Mouse (Mus musculus): Measurements from ENCODE around the gene Atp6v0a1. TPM values are rescaled to one million over a fixed set of nuclear protein-coding genes. Genes with fewer than 3 reads are reported as not detected.

Gene Atp6v0a1
- total and polyA plus RNA-seq, 3 experiments: 14.1 to 63.4 (median 36.1) TPM

GRCm38 (mm10) chr11:100959826-100960225, 49.4 kb upstream of the Atp6v0a1 start:
- Histone ChIP-seq H3K4me1 (ENCODE audit: control insufficient read depth in 1 of 2, insufficient read depth in 2 of 2) (peaks cover 7 to 27% of the 10 kb centered on the region in 2 experiments), H3K9me3 (replicated peaks; ENCODE audit: low read length) (no peaks in the 10 kb centered on the region), H3K9ac (ENCODE audit: insufficient read depth, low read depth) (no peak overlapping the region), H3K27me3 (replicated peaks) (peaks cover 10% of the 10 kb centered on the region), H3K4me2 (ENCODE audit: insufficient read depth, low read depth, poor library complexity, severe bottlenecking) (no peak overlapping the region), H3K36me3 (replicated peaks in 1 of 2; ENCODE audit: control insufficient read depth in 1 of 2, insufficient read depth in 1 of 2, low read length in 1 of 2) (no peaks in the 10 kb centered on the region), H3K79me2 (replicated peaks; ENCODE audit: control insufficient read depth, extremely low read depth, insufficient read depth, poor library complexity, severe bottlenecking) (no peaks in the 10 kb centered on the region), H3K27ac (ENCODE audit: insufficient read depth, low read depth) (no peak overlapping the region), H3K4me3 (replicated peaks in 1 of 3; ENCODE audit: low read depth in 2 of 3, low read length in 2 of 3, poor library complexity in 1 of 3) (no peak overlapping the region)
- DNase-seq (ENCODE audit: extremely low read depth): no peak
- dilution Hi-C loops (cut with MboI; ENCODE audit: extremely low pct_ligation_motif_present, extremely low pct_unique_long_range_greater_than_20kb, low sequenced_read_pairs): no loop called here
- TF ChIP-seq SIN3A (IDR thresholded peaks at IDR 0.05; ENCODE audit: low read length) (0 out of 2 replicates have a peak, but pooled peaks have one; percentile 5), PAX5 (IDR thresholded peaks at IDR 0.05; ENCODE audit: low read length) (no peak)
- in situ Hi-C loops (cut with MboI; ENCODE audit: low pct_ligation_motif_present, low pct_unique_long_range_greater_than_20kb, low sequenced_read_pairs): loop anchor here (5.0 to 10.0 kb wide), 2 partner anchors 68 to 195 kb away; partner anchors contain the start of gene Hcrt

DNA sequence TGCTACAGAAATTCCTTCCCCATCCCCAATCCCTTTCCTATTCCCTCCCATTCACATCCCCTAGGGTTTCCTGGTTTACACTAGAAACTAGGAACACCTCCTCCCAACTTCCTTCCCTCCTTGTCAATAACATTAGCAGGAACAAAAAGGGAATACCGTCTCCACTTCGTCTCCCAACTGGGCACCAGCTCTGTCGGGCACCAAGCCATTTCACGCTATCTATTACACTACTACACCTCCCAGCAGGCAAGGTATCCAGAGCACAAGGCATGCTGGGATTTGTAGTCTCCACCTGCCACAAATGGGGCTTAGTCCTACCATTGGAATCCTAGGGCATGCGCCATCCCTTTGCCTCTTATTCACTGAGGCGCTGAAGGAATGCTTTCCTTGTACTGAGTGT, 48.7 kb upstream of the Atp6v0a1 start:
- in situ Hi-C loops (cut with MboI; ENCODE audit: low pct_ligation_motif_present, low pct_unique_long_range_greater_than_20kb, low sequenced_read_pairs) (no loop called here), dilution Hi-C loops (cut with MboI; ENCODE audit: extremely low pct_ligation_motif_present, extremely low pct_unique_long_range_greater_than_20kb, low sequenced_read_pairs) (no loop called here)
- peak; percentile 92 for TF ChIP-seq HCFC1 (IDR thresholded peaks at IDR 0.05; ENCODE audit: low read depth, low read length)
- peak; percentile 83; the same call in 1 of the 2 replicates for TF ChIP-seq KAT2A (IDR thresholded peaks at IDR 0.05; ENCODE audit: insufficient replicate concordance, low read length)
- TF ChIP-seq MXI1 (IDR thresholded peaks at IDR 0.05; ENCODE audit: low read depth, low read length): no peak
- TF ChIP-seq GABPA (IDR thresholded peaks at IDR 0.05; ENCODE audit: insufficient replicate concordance, low read depth, low read length): no peak; the same call in 1 of the 2 replicates
- TF ChIP-seq IRF4 (IDR thresholded peaks at IDR 0.05; ENCODE audit: low read depth, low read length): no peak
- Histone ChIP-seq H3K4me2 (ENCODE audit: insufficient read depth, low read depth, poor library complexity, severe bottlenecking) (no peak overlapping the region), H3K9ac (ENCODE audit: insufficient read depth, low read depth) (no peak overlapping the region), H3K9me3 (replicated peaks; ENCODE audit: low read length) (no peaks in the 10 kb centered on the region), H3K4me1 (ENCODE audit: control insufficient read depth in 1 of 2, insufficient read depth in 2 of 2) (peaks cover 8 to 27% of the 10 kb centered on the region in 2 experiments), H3K27ac (ENCODE audit: insufficient read depth, low read depth) (no peak overlapping the region), H3K4me3 (replicated peaks in 1 of 3; ENCODE audit: low read depth in 2 of 3, low read length in 2 of 3, poor library complexity in 1 of 3) (no peak overlapping the region), H3K27me3 (replicated peaks) (peaks cover 12% of the 10 kb centered on the region), H3K79me2 (replicated peaks; ENCODE audit: control insufficient read depth, extremely low read depth, insufficient read depth, poor library complexity, severe bottlenecking) (no peaks in the 10 kb centered on the region), H3K36me3 (replicated peaks in 1 of 2; ENCODE audit: control insufficient read depth in 1 of 2, insufficient read depth in 1 of 2, low read length in 1 of 2) (no peaks in the 10 kb centered on the region)
- no peak for DNase-seq (ENCODE audit: extremely low read depth)

DNA sequence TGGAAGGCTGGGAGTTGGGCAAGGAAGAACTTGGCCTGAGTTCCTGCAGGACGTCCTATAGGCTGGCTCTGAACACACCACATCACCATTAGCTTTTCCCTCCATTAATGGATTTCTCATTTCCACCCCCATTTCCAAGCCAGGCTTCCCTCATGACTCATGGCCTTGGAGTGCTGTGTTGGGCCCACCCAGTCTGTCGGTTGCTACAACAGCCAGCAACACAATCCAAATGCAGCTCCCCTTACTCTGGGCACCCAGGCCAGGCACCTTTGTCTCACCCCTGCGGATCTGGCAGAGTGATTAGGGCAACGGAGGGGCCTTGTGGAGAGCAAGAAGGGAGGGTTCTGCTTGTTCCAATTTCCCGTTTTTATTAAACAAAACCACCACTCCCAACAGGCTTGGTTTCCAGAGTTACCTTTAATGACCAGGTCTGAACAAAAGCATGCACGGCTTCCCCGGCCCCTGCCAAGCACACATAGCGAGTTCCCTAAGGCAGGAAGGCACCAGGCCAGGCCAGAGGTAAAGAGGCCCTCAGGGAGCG, 46.8 kb upstream of the Atp6v0a1 start:
- Histone ChIP-seq H3K4me3 (replicated peaks in 1 of 3; ENCODE audit: low read depth in 2 of 3, low read length in 2 of 3, poor library complexity in 1 of 3) (no peak overlapping the region), H3K36me3 (replicated peaks in 1 of 2; ENCODE audit: control insufficient read depth in 1 of 2, insufficient read depth in 1 of 2, low read length in 1 of 2) (no peaks in the 10 kb centered on the region)
- in situ Hi-C loops (cut with MboI; ENCODE audit: low pct_ligation_motif_present, low pct_unique_long_range_greater_than_20kb, low sequenced_read_pairs): no loop called here

More for the DNA sequence above, 46.8 kb upstream of the Atp6v0a1 start:
- no peak overlapping the region for H3K4me2 ChIP-seq (ENCODE audit: insufficient read depth, low read depth, poor library complexity, severe bottlenecking)
- no peak overlapping the region for H3K9ac ChIP-seq (ENCODE audit: insufficient read depth, low read depth)
- no peak overlapping the region for H3K27ac ChIP-seq (ENCODE audit: insufficient read depth, low read depth)
- no peaks in the 10 kb centered on the region for H3K79me2 ChIP-seq (replicated peaks; ENCODE audit: control insufficient read depth, extremely low read depth, insufficient read depth, poor library complexity, severe bottlenecking)
- TF ChIP-seq MEF2A (IDR thresholded peaks at IDR 0.05; ENCODE audit: borderline replicate concordance, low read depth, low read length) (no peak), ZC3H11A (IDR thresholded peaks at IDR 0.05; ENCODE audit: low read depth, low read length) (no peak), ZMIZ1 (IDR thresholded peaks at IDR 0.05; ENCODE audit: low read depth, low read length) (no peak), TCF12 (IDR thresholded peaks at IDR 0.05; ENCODE audit: low read depth, low read length) (no peak), MAFK (IDR thresholded peaks at IDR 0.05; ENCODE audit: insufficient replicate concordance, low read length) (no peak), RCOR1 (conservative IDR thresholded peaks at IDR 0.05; ENCODE audit: low read depth, low read length) (no peak), POLR2A (IDR thresholded peaks at IDR 0.05; ENCODE audit: low read depth, low read length) (no peak), JUND (conservative IDR thresholded peaks at IDR 0.05; ENCODE audit: low read depth, low read length) (no peak), MAX (IDR thresholded peaks at IDR 0.05; ENCODE audit: low read length) (no peak), UBTF (IDR thresholded peaks at IDR 0.05; ENCODE audit: low read depth, low read length) (no peak), ELF1 (IDR thresholded peaks at IDR 0.05; ENCODE audit: low read depth, low read length) (no peak), IRF4 (IDR thresholded peaks at IDR 0.05; ENCODE audit: low read depth, low read length) (no peak)
- H3K4me1 ChIP-seq (ENCODE audit: control insufficient read depth in 1 of 2, insufficient read depth in 2 of 2): peaks cover 9 to 18% of the 10 kb centered on the region in 2 experiments
- no peak for DNase-seq (ENCODE audit: extremely low read depth)
- dilution Hi-C loops (cut with MboI; ENCODE audit: extremely low pct_ligation_motif_present, extremely low pct_unique_long_range_greater_than_20kb, low sequenced_read_pairs): no loop called here
- H3K27me3 ChIP-seq (replicated peaks): peaks cover 15% of the 10 kb centered on the region
- H3K9me3 ChIP-seq (replicated peaks; ENCODE audit: low read length): no peaks in the 10 kb centered on the region

Measured in CH12.LX (cell line).